Mouse (Mus musculus) liver, adult 2 months (tissue): ENCODE results near the gene Tstd2.

Source experiments
- CTCF ChIP-seq: fragments of 200-500 bp; IDR thresholded peaks from 2 replicates; pipeline ENCODE4 v1.5.1; 2011; ENCODE audit warnings: low read depth, low read length, control low read depth
- POLR2A ChIP-seq: fragments of 200-500 bp; IDR thresholded peaks from 2 replicates; pipeline ENCODE4 v1.6.1; 2011; ENCODE audit warnings: low read length, control low read depth; ENCODE audit not compliant: insufficient read depth; ENCODE audit errors: extremely low read depth

- TF ChIP-seq CTCF (no peak), POLR2A (no peak)
Measured at GRCm38 (mm10) chr4:46165831-46166230, 27.3 kb upstream of the Tstd2 start.
